ENCODE assay signal across 8 mouse cellular contexts in the genomic region with DNA sequence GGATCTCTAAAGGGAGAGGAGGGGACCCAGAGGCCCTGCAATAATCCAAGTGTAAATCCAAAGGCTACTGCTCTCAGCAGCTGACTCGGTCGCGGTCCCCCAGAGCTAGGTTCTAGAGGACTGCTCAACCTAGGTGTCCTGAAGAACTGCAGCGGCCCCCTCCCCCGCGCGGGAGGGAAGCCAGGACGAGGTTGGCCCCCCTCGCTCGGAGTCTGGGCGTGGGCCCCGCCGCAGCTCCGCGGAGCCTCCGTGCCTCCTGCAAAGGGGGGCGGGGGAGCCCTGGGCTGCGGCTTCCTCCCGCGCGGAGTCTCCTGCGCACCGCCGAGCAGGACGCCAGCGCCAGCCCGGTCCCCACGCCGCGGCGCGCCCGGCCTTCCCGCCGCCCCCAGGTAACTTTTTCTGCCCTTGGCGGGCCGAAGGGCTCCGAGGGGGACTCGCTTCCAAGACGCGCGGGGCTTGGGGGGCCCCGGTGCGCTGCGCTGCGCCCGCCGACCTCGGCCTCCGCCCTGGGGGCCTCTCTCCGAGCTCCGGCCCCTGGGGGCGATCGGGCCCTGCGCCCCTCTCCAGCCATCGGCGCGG.
DNase-seq lines count a peak whose midpoint lies in the region; ATAC-seq and TF ChIP-seq lines count a peak whose summit lies in the region.

No protein-coding gene starts in this region.

- ATAC-seq in intestine, embryonic 15.5 days: peak; percentile 88
- peak; percentile 82 for ATAC-seq in limb, embryonic 15.5 days (ENCODE audit: insufficient number of reproducible peaks, low FRiP score, low TSS enrichment, low read depth)
- peak; percentile 76 for ATAC-seq in midbrain, postnatal 0 days (ENCODE audit: low FRiP score)

- no peaks in the 10 kb centered on the region for H3K36me3 ChIP-seq in intestine, embryonic 15.5 days
- H3K36me3 ChIP-seq in limb, embryonic 15.5 days: no peaks in the 10 kb centered on the region
- no peaks in the 10 kb centered on the region for H3K36me3 ChIP-seq in midbrain, postnatal 0 days (ENCODE audit: insufficient read depth, low read length)

- peak overlapping the region; percentile 88 for H3K4me3 ChIP-seq in intestine, embryonic 15.5 days (replicated peaks)
- H3K4me3 ChIP-seq in limb, embryonic 15.5 days: peak overlapping the region; percentile 96
- H3K4me3 ChIP-seq in midbrain, postnatal 0 days (ENCODE audit: low read depth, low read length): peak overlapping the region; percentile 99

- WGBS in intestine, embryonic 15.5 days: under 1% methylated on average over 56 of the region's 58 CpGs
- WGBS in limb, embryonic 15.5 days: 0% methylated on average over 46 of the region's 58 CpGs
- WGBS in midbrain, postnatal 0 days: 1% methylated on average over 44 of the region's 58 CpGs

- TF ChIP-seq CTCF in midbrain, postnatal 0 days (IDR thresholded peaks at IDR 0.05): no peak

- H3K9me3 ChIP-seq in intestine, embryonic 15.5 days: no peaks in the 10 kb centered on the region
- H3K9me3 ChIP-seq in limb, embryonic 15.5 days: no peaks in the 10 kb centered on the region
- H3K9me3 ChIP-seq in midbrain, postnatal 0 days (ENCODE audit: low read length): no peaks in the 10 kb centered on the region

- H3K4me1 ChIP-seq in intestine, embryonic 15.5 days (replicated peaks): no peaks in the 10 kb centered on the region
- peaks cover 21% of the 10 kb centered on the region for H3K4me1 ChIP-seq in limb, embryonic 15.5 days
- H3K4me1 ChIP-seq in midbrain, postnatal 0 days (ENCODE audit: insufficient read depth, low read length): no peaks in the 10 kb centered on the region; the same call in 1 of the 2 replicates

- DNase-seq in heart, adult 18-20 months: peak; percentile 47 to 59
- DNase-seq in heart, adult 8-10 months (ENCODE audit: low spot score): no peak
- peak; percentile 29 to 53 for DNase-seq in cerebellum, postnatal 4 days (ENCODE audit: low spot score in 2 of 2)
- peak; percentile 5 to 13 for DNase-seq in gastrocnemius, adult 8-10 months (ENCODE audit: low spot score in 2 of 2)
- peak; percentile 42 for DNase-seq in midbrain, postnatal 0 days (ENCODE audit: low spot score)
- peak; percentile 48 for DNase-seq in urinary bladder, postnatal 25 days (ENCODE audit: low spot score)

- H3K4me2 ChIP-seq in intestine, embryonic 15.5 days (replicated peaks): peak overlapping the region; percentile 94
- peak overlapping the region; percentile 72 for H3K4me2 ChIP-seq in limb, embryonic 15.5 days
- H3K4me2 ChIP-seq in midbrain, postnatal 0 days (ENCODE audit: low read depth, low read length, poor library complexity, severe bottlenecking): peak overlapping the region; percentile 83

- H3K9ac ChIP-seq in intestine, embryonic 15.5 days: peak overlapping the region; percentile 73
- H3K9ac ChIP-seq in limb, embryonic 15.5 days: peak overlapping the region; percentile 98
- H3K9ac ChIP-seq in midbrain, postnatal 0 days (replicated peaks; ENCODE audit: low read length, poor library complexity, severe bottlenecking): peak overlapping the region; percentile 81

- 0 out of 2 replicates have a peak overlapping the region, but pooled peaks have one; percentile 14 for H3K27ac ChIP-seq in intestine, embryonic 15.5 days
- H3K27ac ChIP-seq in limb, embryonic 15.5 days: peak overlapping the region; percentile 95
- H3K27ac ChIP-seq in midbrain, postnatal 0 days (ENCODE audit: low read depth, low read length): peak overlapping the region; percentile 72

- no peaks in the 10 kb centered on the region for H3K27me3 ChIP-seq in intestine, embryonic 15.5 days (replicated peaks)
- no peaks in the 10 kb centered on the region for H3K27me3 ChIP-seq in limb, embryonic 15.5 days
- H3K27me3 ChIP-seq in midbrain, postnatal 0 days (ENCODE audit: insufficient read depth, low read length): no peaks in the 10 kb centered on the region

Comparison
In these comparisons a context has a peak if more than half of its experiments do, and no peak if none do; other contexts are left out.
1. H3K27ac ChIP-seq: peak in every context shown above with its lines; median percentile 95 in limb, embryonic 15.5 days; 72 in midbrain, postnatal 0 days; 14 in intestine, embryonic 15.5 days.